Mouse (Mus musculus) lung, postnatal 0 days (tissue): ENCODE measurements around the gene Lhx8.

ENCODE experiments used
- CTCF ChIP-seq: IDR thresholded peaks from 2 replicates; pipeline ENCODE4 v1.5.1; 2016; ENCODE audit warnings: antibody characterized with exemption, mild to moderate bottlenecking
- EP300 ChIP-seq: IDR thresholded peaks from 2 replicates; pipeline ENCODE4 v1.6.1; 2016; ENCODE audit warnings: antibody characterized with exemption, mild to moderate bottlenecking, control low read depth

DNA sequence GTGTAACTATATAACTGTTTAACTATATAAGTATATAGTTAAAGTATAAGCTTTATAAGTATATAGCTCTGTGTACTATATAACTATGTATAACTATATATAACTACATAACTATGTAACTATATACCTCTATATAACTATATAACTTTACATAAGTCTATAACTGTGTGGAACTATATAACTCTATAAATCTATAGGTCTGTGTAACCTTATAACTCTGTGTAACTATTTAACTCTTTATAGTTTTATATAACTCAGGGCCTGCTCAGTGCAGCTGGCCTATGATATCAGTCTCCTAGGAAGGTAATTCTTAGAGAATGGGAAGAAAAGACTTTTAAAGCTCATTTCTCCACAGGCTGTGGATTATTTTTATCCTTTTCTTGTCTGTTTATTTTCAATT, 73.1 kb downstream of the Lhx8 start:
- TF ChIP-seq CTCF (no peak), EP300 (no peak)
